Mouse (Mus musculus) thymus, adult 18-20 months (tissue): Measurements from ENCODE around the gene Tprkb.
"Not testable (repeated sequence)": the region's sequence is repeated elsewhere in the genome, so short reads cannot be mapped to it uniquely, and the experiment has no call there.

Experiments
- DNase-seq, 2 experiments: peaks; one replicate each; pipeline ENCODE4 v3.0.0; 2022; ENCODE audit warnings: mixed read lengths in 2 of 2

Tprkb gene

DNA sequence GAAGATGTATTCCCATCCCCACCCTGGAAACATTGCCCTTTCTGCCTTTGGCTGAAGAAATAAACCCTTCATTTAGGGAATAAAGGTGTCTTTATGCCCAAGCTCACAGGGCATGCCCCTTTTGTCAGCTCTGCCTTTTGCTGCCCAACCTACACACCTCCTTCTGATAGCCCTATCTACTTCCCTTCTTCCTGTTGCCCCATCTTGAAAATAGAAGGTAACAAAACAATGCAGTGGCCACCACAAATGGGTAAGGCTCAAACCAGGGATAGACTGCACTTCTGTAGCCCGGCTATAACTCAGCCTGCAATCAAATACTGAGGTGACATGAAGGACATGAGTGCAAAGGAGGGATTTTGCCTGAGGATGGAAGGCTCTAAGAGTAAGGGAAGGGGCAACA is 64.1 kb downstream of the Tprkb start:
- no peak for DNase-seq

DNA sequence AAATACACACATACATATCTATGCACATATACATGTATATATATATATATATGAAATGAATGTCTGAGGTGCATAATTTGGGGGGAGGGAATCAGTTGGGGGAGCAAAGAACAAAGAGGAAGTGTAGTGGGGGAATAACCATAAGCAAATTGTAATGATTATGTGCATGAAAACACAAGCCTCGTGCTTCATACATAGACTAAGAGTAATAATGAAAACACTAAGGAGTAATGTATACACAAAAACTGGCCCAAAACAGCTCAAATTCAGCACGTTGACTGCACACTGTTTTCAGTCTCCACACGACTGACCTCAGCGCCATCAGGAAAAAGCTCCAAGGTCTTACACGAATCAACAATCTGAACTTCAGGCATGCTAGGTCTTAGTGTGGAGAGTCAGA is 64.6 kb downstream of the Tprkb start:
- no peak for DNase-seq

DNA sequence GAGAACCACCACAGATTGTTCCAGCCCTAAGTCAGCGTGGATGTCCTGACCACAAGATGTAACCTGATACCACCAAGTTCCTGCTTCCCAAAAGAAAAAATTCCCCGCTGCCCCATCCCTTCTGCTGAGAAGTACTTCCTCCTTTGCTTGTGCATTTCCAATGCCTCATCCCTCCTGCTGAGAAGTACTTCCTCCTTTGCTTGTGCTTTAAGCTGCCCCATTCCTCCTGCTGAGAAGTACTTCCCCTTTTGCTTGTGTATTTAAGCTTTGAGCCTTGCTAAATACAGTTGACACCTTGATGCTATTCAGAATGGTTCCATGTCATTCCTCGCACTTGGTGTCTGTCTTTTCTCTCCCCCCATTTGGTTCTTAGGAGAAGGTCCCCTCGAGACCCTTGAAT is 67.1 kb downstream of the Tprkb start:
- DNase-seq = not testable (repeated sequence)
